Mouse (Mus musculus): ENCODE data around the gene Olfr1423. TPM values are rescaled to one million over a fixed set of nuclear protein-coding genes. Genes with fewer than 3 reads are reported as not detected.
"Not testable (repeated sequence)": the region's sequence is repeated elsewhere in the genome, so short reads cannot be mapped to it uniquely, and the experiment has no call there.

Gene Olfr1423
- polyA plus RNA-seq, 1 experiment from 2014 or later, result not detected

DNA sequence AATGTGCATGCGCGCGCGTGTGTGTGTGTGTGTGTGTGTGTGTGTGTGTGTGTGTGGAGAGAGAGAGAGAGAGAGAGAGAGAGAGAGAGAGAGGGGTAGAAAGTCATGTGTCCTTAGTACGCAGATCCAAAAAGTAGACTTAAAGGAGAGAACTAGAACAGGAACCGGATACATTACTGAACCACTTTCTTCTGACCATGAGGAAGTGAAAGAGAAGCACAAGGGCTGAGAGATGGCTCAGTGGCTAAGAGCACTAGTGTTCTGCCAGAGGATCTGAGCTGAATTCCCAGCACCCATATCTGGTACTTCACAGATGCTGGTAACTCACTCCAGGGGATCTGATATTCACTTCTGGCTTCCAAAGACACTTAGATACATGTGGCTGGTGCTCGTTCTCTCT, 51.8 kb downstream of the Olfr1423 start:
- Histone ChIP-seq H3K36me3 (peaks cover 76% of the 10 kb centered on the region), H3K4me1 (no peaks in the 10 kb centered on the region), H3K27ac (replicated peaks) (no peak overlapping the region), H3K4me3 (replicated peaks) (no peak overlapping the region), H3K9ac (replicated peaks) (no peak overlapping the region), H3K27me3 (replicated peaks) (no peaks in the 10 kb centered on the region), H3K4me2 (no peak overlapping the region), H3K9me3 (replicated peaks) (no peaks in the 10 kb centered on the region)
- 96% methylated on average over 7 of the region's 7 CpGs for WGBS
- no peak for ATAC-seq (ENCODE audit: low FRiP score)

DNA sequence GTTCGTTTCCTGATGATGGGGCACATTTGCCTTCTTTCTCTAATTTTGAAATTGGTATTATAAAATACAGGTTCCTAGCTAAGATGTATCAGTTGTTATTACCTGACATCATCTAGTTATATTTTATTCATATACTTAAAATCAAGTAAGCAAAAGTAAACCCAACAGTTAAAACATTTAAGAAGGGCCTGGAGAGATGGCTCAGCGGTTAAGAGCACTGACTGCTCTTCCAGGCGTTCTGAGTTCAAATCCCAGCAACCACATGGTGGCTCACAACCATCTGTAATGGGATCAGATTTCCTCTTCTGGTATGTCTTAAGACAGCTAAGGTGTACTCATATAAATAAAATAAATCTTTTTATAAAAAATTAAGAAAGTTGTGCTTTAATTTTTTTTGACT, 53.3 kb downstream of the Olfr1423 start:
- no peak for ATAC-seq (ENCODE audit: low FRiP score)
- no peak overlapping the region for H3K27ac ChIP-seq (replicated peaks)
- no peak overlapping the region for H3K4me3 ChIP-seq (replicated peaks)
- H3K36me3 ChIP-seq, result peaks cover 80% of the 10 kb centered on the region
- H3K9me3 ChIP-seq (replicated peaks), result no peaks in the 10 kb centered on the region
- H3K9ac ChIP-seq (replicated peaks), result no peak overlapping the region
- WGBS, result 92% methylated on average over 3 of the region's 3 CpGs
- no peaks in the 10 kb centered on the region for H3K4me1 ChIP-seq
- H3K27me3 ChIP-seq (replicated peaks), result no peaks in the 10 kb centered on the region
- H3K4me2 ChIP-seq, result no peak overlapping the region

DNA sequence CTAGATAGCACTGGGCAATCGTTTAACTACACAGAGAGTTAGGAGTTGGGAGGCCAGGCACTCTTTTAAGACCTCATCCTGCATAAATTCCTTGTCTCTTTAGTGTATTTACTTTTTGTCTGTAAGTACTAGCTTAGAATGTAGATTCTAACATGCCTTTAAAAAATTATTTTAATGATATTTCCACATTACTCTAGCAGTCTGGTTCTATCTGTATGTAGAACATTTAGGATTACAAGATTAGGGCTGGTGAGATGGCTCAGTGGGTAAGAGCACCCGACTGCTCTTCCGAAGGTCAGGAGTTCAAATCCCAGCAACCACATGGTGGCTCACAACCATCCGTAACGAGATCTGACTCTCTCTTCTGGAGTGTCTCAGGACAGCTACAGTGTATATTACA, 56.5 kb downstream of the Olfr1423 start:
- H3K27me3 ChIP-seq (replicated peaks); H3K9ac ChIP-seq (replicated peaks); H3K4me2 ChIP-seq; H3K27ac ChIP-seq (replicated peaks); H3K4me1 ChIP-seq; H3K9me3 ChIP-seq (replicated peaks); ATAC-seq (ENCODE audit: low FRiP score); H3K4me3 ChIP-seq (replicated peaks): not testable (repeated sequence)
- H3K36me3 ChIP-seq, result peaks cover 80% of the 10 kb centered on the region
- 82% methylated on average over 5 of the region's 5 CpGs for WGBS

Other genes starting within 250 kb of the Olfr1423 start
- 12.8 and 14.5 TPM in 2 replicates for gene Stx3, start 221.9 kb downstream of the Olfr1423 start, polyA plus RNA-seq (2015; fragmentation: Nextera tagmentation; extraction: Ambion mirVana)
- gene Olfr1417, start 202.1 kb downstream of the Olfr1423 start, polyA plus RNA-seq (2015; fragmentation: Nextera tagmentation; extraction: Ambion mirVana), result not detected in 2 replicates
- not detected in 2 replicates for gene Olfr1418, start 180.3 kb downstream of the Olfr1423 start, polyA plus RNA-seq (2015; fragmentation: Nextera tagmentation; extraction: Ambion mirVana)
- gene Olfr1419, start 166.2 kb downstream of the Olfr1423 start, polyA plus RNA-seq (2015; fragmentation: Nextera tagmentation; extraction: Ambion mirVana), result not detected in 2 replicates
- not detected in 2 replicates for gene Olfr1420, start 154.8 kb downstream of the Olfr1423 start, polyA plus RNA-seq (2015; fragmentation: Nextera tagmentation; extraction: Ambion mirVana)
- gene Patl1, start 128.9 kb downstream of the Olfr1423 start, polyA plus RNA-seq (2015; fragmentation: Nextera tagmentation; extraction: Ambion mirVana), result 13.3 and 15.2 TPM in 2 replicates
- 3.4 and 3.8 TPM in 2 replicates for gene Osbp, start 75.4 kb downstream of the Olfr1423 start, polyA plus RNA-seq (2015; fragmentation: Nextera tagmentation; extraction: Ambion mirVana)
- not detected in 2 replicates for gene Olfr1424, start 21.4 kb upstream of the Olfr1423 start, polyA plus RNA-seq (2015; fragmentation: Nextera tagmentation; extraction: Ambion mirVana)
- gene Olfr1425, start 36.4 kb upstream of the Olfr1423 start, polyA plus RNA-seq (2015; fragmentation: Nextera tagmentation; extraction: Ambion mirVana), result not detected in 2 replicates
- not detected in 2 replicates for gene Olfr1426, start 50.7 kb upstream of the Olfr1423 start, polyA plus RNA-seq (2015; fragmentation: Nextera tagmentation; extraction: Ambion mirVana)
- gene Olfr1427, start 62.0 kb upstream of the Olfr1423 start, polyA plus RNA-seq (2015; fragmentation: Nextera tagmentation; extraction: Ambion mirVana), result not detected in 2 replicates
- gene Olfr1428, start 74.6 kb upstream of the Olfr1423 start, polyA plus RNA-seq (2015; fragmentation: Nextera tagmentation; extraction: Ambion mirVana), result not detected in 2 replicates
- gene Olfr76, start 81.9 kb upstream of the Olfr1423 start, polyA plus RNA-seq (2015; fragmentation: Nextera tagmentation; extraction: Ambion mirVana), result not detected in 2 replicates
- not detected in 2 replicates for gene Olfr1555-ps1, start 128.8 kb upstream of the Olfr1423 start, polyA plus RNA-seq (2015; fragmentation: Nextera tagmentation; extraction: Ambion mirVana)
- gene Olfr1431, start 159.3 kb upstream of the Olfr1423 start, polyA plus RNA-seq (2015; fragmentation: Nextera tagmentation; extraction: Ambion mirVana), result not detected in 2 replicates
- gene Olfr1432, start 191.3 kb upstream of the Olfr1423 start, polyA plus RNA-seq (2015; fragmentation: Nextera tagmentation; extraction: Ambion mirVana), result not detected in 2 replicates
- not detected in 2 replicates for gene Olfr262, start 200.3 kb upstream of the Olfr1423 start, polyA plus RNA-seq (2015; fragmentation: Nextera tagmentation; extraction: Ambion mirVana)
- gene Olfr235, start 219.7 kb upstream of the Olfr1423 start, polyA plus RNA-seq (2015; fragmentation: Nextera tagmentation; extraction: Ambion mirVana), result not detected in 2 replicates
- not detected in 2 replicates for gene Olfr1434, start 238.5 kb upstream of the Olfr1423 start, polyA plus RNA-seq (2015; fragmentation: Nextera tagmentation; extraction: Ambion mirVana)

Measured in neural tube, embryonic 15.5 days (tissue).